Mouse (Mus musculus) hindbrain, embryonic 10.5 days (tissue): Measurements from ENCODE around the gene Frem2. TPM values are rescaled to one million over a fixed set of nuclear protein-coding genes. Genes with fewer than 3 reads are reported as not detected.
A peak's percentile ranks its signal among the peaks of the same experiment; 100 is the strongest.

ENCODE experiments used
- DNase-seq: peaks from one replicate; pipeline ENCODE4 v3.0.0-alpha.2; 2017; ENCODE audit warnings: low spot score
- H3K27ac ChIP-seq: fragments of 300-500 bp; sonication (generic); 2 replicates; pipeline ENCODE4 v1.5.1; 2016; ENCODE audit warnings: mild to moderate bottlenecking, moderate library complexity
- H3K27me3 ChIP-seq: fragments of 300-500 bp; sonication (generic); 2 replicates; pipeline ENCODE4 v1.6.1; 2016; ENCODE audit warnings: mild to moderate bottlenecking; ENCODE audit not compliant: poor library complexity, insufficient read depth, severe bottlenecking
- H3K36me3 ChIP-seq: fragments of 300-500 bp; sonication (generic); 2 replicates; pipeline ENCODE4 v1.6.1; 2016; ENCODE audit warnings: mild to moderate bottlenecking, moderate library complexity
- H3K4me1 ChIP-seq: fragments of 300-500 bp; sonication (generic); replicated peaks from 2 replicates; pipeline ENCODE4 v1.6.1; 2016; ENCODE audit warnings: mild to moderate bottlenecking
- H3K4me3 ChIP-seq: fragments of 300-500 bp; sonication (generic); 2 replicates; pipeline ENCODE4 v1.5.1; 2016; ENCODE audit warnings: mild to moderate bottlenecking, moderate library complexity
- H3K9me3 ChIP-seq: fragments of 300-500 bp; sonication (generic); 2 replicates; pipeline ENCODE4 v1.6.1; 2016; ENCODE audit warnings: mild to moderate bottlenecking, moderate library complexity
- WGBS: fragments of 180-500 bp; shearing (Covaris S2); methylation state at CpG from one replicate; pipeline ENCODE4 v1.1.7; 2016; 5-methylcytosine and 5-hydroxymethylcytosine counted together
- polyA plus RNA-seq: library from polyadenylated mRNA; unstranded; fragments of >200 nt; fragmentation: Nextera tagmentation; extraction: Ambion mirVana; gene quantifications from 2 replicates; pipeline ENCODE4 v1.2.1, GENCODE M21; 2016

Gene Frem2
- polyA plus RNA-seq, 1 experiment from 2014 or later, result 3.5 TPM

DNA sequence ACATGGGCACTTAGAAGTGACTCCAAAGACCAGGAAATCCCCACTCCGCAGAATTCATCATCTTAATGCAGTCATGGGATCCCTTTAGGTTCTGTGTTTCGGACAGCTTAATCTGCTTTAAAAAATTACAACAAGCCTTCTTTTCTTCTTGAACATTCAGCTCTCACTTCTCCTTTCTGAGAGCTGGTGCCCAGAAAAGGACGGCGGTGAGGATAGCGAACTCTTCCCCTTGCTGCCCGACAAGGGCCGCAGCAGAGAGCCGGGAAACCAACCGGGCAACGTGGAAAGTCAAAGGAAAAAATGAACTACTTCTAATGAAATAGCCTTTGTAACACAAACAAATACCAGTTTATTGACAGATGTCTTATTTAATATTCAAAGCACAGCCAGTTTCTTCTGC, 134.4 kb downstream of the Frem2 start:
- peaks cover 8% of the 10 kb centered on the region for H3K36me3 ChIP-seq
- no peaks in the 10 kb centered on the region; the same call in 1 of the 2 replicates for H3K27me3 ChIP-seq
- H3K27ac ChIP-seq, result no peak overlapping the region
- no peak overlapping the region for H3K4me3 ChIP-seq
- H3K4me1 ChIP-seq, result no peaks in the 10 kb centered on the region; the same call in 1 of the 2 replicates
- WGBS, result 93% methylated on average over 10 of the region's 10 CpGs
- DNase-seq, result no peak
- H3K9me3 ChIP-seq, result no peaks in the 10 kb centered on the region

DNA sequence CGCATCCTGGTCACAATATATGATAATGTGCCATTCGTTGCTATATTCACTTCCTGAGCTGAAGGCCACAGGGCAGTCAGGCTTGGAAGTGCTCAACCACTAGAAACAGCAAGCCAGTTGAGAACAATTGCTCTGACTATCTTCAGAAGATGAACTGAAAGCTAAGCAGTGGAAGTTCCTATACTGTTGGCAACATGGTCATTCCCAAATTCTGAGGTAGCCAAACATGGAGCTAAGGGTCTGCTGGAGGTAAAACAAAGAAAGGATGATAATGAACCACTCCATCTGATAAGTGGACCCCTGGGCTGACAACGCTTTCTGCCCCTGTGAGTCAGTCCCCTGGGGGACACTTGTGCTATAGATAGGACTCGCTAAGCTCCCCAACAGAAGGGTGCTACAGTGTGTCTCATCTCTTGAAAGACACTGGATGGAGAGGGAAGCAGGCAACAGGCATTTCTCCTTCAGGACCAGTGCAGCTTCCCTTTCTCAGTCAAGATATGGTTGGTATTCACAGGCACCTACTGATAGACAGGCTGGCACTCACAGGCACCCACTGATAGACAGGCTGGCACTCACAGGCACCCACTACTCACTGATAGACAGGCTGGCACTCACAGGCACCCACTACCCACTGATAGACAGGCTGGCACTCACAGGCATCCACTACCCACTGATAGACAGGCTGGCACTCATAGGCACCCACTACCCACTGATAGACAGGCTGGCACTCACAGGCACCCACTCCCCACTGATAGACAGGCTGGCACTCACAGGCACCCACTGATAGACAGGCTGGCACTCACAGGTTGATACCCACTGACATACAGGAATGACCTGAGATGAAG, 142.7 kb downstream of the Frem2 start:
- Histone ChIP-seq H3K4me3 (no peak overlapping the region), H3K9me3 (no peaks in the 10 kb centered on the region), H3K36me3 (peaks cover 12% of the 10 kb centered on the region; the same call in 1 of the 2 replicates), H3K27me3 (no peaks in the 10 kb centered on the region), H3K27ac (no peak overlapping the region), H3K4me1 (no peaks in the 10 kb centered on the region)
- 91% methylated on average over 4 of the region's 4 CpGs for WGBS
- no peak for DNase-seq

DNA sequence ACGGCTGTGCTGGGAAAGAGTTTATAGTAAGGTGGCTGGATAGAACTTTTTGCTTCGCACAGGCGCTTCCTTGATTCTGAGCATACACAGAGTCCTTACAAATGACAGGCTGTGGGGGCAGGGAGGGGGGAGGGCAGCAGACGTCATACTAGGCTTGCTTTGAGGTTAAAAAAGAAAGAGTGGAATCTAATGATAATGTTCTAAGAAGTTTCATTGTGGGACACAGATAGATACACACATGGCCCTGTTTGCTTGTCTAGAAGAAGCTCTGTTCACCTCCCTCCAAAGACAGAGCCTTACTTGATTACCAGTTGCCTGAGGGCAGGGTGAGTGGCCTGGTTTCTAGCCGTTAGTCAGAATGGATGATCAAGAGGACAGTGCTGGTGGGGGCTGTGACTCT, 144.1 kb downstream of the Frem2 start:
- Histone ChIP-seq H3K4me3 (no peak overlapping the region), H3K27me3 (no peaks in the 10 kb centered on the region), H3K27ac (no peak overlapping the region), H3K9me3 (no peaks in the 10 kb centered on the region), H3K4me1 (no peaks in the 10 kb centered on the region), H3K36me3 (peaks cover 8% of the 10 kb centered on the region; the same call in 1 of the 2 replicates)
- DNase-seq, result no peak
- 73% methylated on average over 5 of the region's 5 CpGs for WGBS

GRCm38 (mm10) chr3:53502428-53502827, 154.7 kb downstream of the Frem2 start:
- Histone ChIP-seq H3K27me3 (no peaks in the 10 kb centered on the region), H3K4me3 (no peak overlapping the region), H3K36me3 (no peaks in the 10 kb centered on the region), H3K27ac (no peak overlapping the region), H3K4me1 (0 out of 2 replicates have a peak, but pooled peaks cover 2% of the 10 kb centered on the region), H3K9me3 (no peaks in the 10 kb centered on the region)
- no peak for DNase-seq
- 75% methylated on average over 6 of the region's 6 CpGs for WGBS

DNA sequence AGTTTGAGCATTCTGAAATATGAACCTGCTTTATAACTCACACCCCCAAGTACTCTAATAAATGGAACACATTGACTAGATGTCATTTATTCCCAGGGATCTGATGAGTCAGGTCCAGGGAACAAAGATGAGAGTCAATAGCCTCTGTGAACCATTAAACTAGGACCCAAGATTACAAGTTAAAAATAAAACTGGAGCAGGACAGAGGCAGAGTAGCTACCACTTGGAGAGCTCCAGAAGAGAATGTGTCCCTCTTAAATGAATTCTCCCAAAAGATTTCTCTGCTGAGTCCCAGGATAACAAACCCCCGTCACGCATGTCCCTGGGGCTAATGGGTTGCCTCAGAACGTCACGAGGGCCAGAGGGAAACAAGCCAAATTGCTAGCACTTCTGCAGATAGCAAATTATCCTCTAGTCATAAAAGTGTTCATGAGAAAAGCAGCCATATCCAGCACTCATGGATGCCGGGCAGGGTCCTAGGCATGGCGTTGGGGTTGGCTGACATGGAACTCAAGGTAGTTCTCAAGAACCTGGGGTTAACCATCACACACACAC, 158.7 kb downstream of the Frem2 start:
- WGBS, result 89% methylated on average over 6 of the region's 6 CpGs
- H3K27me3 ChIP-seq, result no peaks in the 10 kb centered on the region

GRCm38 (mm10) chr3:53488353-53488752, 168.8 kb downstream of the Frem2 start, which contains the start of gene Stoml3:
Gene Stoml3, plus strand, starts transcription at chr3:53488653.
- Histone ChIP-seq H3K36me3 (no peaks in the 10 kb centered on the region), H3K27ac (peak within 1 kb of the TSS; percentile 12; the same call in 1 of the 2 replicates), H3K27me3 (no peaks in the 10 kb centered on the region), H3K4me3 (no peak within 1 kb of the TSS), H3K4me1 (peaks cover 6% of the 10 kb centered on the region), H3K9me3 (no peaks in the 10 kb centered on the region)
- 73% methylated on average over 6 of the region's 6 CpGs for WGBS
- no peak for DNase-seq

More for the DNA sequence above, 158.7 kb downstream of the Frem2 start:
- no peaks in the 10 kb centered on the region for H3K9me3 ChIP-seq
- H3K27ac ChIP-seq, result no peak overlapping the region
- H3K4me1 ChIP-seq, result 0 out of 2 replicates have a peak, but pooled peaks cover 2% of the 10 kb centered on the region
- DNase-seq, result no peak
- no peaks in the 10 kb centered on the region for H3K36me3 ChIP-seq
- H3K4me3 ChIP-seq, result no peak overlapping the region

DNA sequence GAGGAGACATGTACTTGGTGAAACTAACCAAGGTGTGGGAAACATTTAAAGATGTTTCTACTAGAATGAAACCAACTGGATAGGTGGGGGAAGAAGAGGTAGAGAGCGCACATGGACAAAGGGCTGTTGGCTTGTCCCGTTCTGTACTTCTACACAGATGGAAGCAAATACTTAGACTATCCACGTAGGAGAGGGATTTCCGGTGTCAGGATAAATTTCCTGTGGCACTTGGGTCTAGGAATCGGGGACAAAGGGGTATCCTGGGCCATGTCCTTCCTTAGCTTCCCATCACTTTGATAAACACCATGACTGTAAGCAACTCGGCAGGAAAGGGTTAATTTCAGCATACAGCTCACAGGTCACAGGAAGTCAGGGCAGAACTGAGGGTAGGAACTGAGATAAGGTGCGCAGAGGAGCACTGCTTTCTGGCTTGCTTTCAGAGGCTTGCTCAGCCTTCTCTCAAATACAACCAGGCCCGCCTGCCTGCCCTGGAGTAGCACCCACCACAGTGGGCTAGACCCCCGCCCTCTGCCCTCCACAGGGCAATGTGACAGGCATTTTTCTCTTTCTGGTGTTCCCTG, 170.1 kb downstream of the Frem2 start:
- Histone ChIP-seq H3K36me3 (peaks cover 9% of the 10 kb centered on the region), H3K4me1 (peaks cover 6% of the 10 kb centered on the region), H3K9me3 (no peaks in the 10 kb centered on the region), H3K27ac (peak overlapping the region; percentile 12; the same call in 1 of the 2 replicates), H3K27me3 (no peaks in the 10 kb centered on the region), H3K4me3 (no peak overlapping the region)
- no peak for DNase-seq
- 72% methylated on average over 9 of the region's 9 CpGs for WGBS

GRCm38 (mm10) chr3:53486561-53486960, 170.6 kb downstream of the Frem2 start:
- Histone ChIP-seq H3K9me3 (no peaks in the 10 kb centered on the region), H3K4me3 (no peak overlapping the region), H3K4me1 (peaks cover 6% of the 10 kb centered on the region), H3K27me3 (no peaks in the 10 kb centered on the region), H3K36me3 (peaks cover 14% of the 10 kb centered on the region), H3K27ac (no peak overlapping the region)
- no peak for DNase-seq
- WGBS, result 79% methylated on average over 10 of the region's 10 CpGs

- no peak overlapping the region for H3K27ac ChIP-seq
- no peak for DNase-seq
- 93% methylated on average over 8 of the region's 8 CpGs for WGBS
- peaks cover 44% of the 10 kb centered on the region for H3K36me3 ChIP-seq
- H3K9me3 ChIP-seq, result no peaks in the 10 kb centered on the region
- peaks cover 6% of the 10 kb centered on the region for H3K4me1 ChIP-seq
- H3K4me3 ChIP-seq, result no peak overlapping the region
- no peaks in the 10 kb centered on the region for H3K27me3 ChIP-seq
Observed at GRCm38 (mm10) chr3:53483414-53484059, 173.6 kb downstream of the Frem2 start.

- DNase-seq, result no peak
- WGBS, result 96% methylated on average over 30 of the region's 30 CpGs
- no peak overlapping the region for H3K27ac ChIP-seq
- H3K27me3 ChIP-seq, result no peaks in the 10 kb centered on the region
- H3K4me3 ChIP-seq, result no peak overlapping the region
- peaks cover 93% of the 10 kb centered on the region for H3K36me3 ChIP-seq
- H3K9me3 ChIP-seq, result no peaks in the 10 kb centered on the region
- H3K4me1 ChIP-seq, result no peaks in the 10 kb centered on the region
Observed at GRCm38 (mm10) chr3:53478419-53479046, 178.6 kb downstream of the Frem2 start.

DNA sequence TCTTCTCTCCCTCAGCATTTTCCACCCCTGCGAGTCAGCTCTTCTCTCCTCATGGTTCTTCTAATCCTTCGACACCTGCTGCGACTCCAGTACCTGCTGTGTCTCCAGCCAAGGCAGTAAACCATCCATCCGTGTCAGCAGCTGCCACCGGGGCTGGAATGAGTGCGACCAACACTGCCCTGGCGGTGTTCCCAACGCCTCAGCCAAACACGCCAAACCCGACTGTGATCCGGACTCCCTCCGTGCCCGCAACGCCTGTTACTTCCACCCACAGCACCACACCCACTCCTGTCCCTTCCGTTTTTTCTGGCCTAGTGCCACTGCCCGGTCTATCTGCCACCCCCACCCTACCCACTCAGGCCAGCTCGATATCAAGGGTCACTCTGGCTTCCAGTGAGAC, 179.7 kb downstream of the Frem2 start:
- Histone ChIP-seq H3K27ac (no peak overlapping the region), H3K27me3 (no peaks in the 10 kb centered on the region), H3K4me1 (no peaks in the 10 kb centered on the region), H3K36me3 (peaks cover 98% of the 10 kb centered on the region), H3K4me3 (no peak overlapping the region), H3K9me3 (no peaks in the 10 kb centered on the region)
- DNase-seq, result no peak
- 91% methylated on average over 17 of the region's 17 CpGs for WGBS

DNA sequence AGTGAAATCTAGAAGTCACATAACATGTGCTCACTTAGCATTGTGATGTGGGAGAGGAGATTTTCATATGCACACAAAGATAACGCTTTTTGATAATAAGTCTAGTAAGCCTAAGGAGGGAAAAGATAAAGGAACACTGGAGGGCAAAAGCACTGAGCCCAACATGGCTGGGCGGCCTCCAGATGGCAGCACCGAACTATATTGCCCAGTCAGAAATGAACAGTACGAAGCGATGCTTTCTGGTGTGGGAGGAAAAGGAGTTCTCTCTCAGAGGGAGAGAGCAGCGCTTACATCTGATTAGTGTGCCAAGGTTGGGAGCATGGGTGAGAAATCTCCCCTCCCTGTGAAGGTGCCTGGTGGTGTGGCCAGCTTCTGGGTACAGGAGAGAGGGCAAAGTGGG, 181.3 kb downstream of the Frem2 start:
- H3K4me1 ChIP-seq, result no peaks in the 10 kb centered on the region
- no peaks in the 10 kb centered on the region for H3K9me3 ChIP-seq
- H3K36me3 ChIP-seq, result peaks cover 98% of the 10 kb centered on the region
- 68% methylated on average over 6 of the region's 6 CpGs for WGBS
- DNase-seq, result peak; percentile 26
- H3K27ac ChIP-seq, result no peak overlapping the region
- no peak overlapping the region for H3K4me3 ChIP-seq
- H3K27me3 ChIP-seq, result no peaks in the 10 kb centered on the region
